In genomic region chr19:17837471-17837859, GRCm38 (mm10) we compare ENCODE assay signal across 8 mouse cellular contexts. TPM values are rescaled to one million over a fixed set of nuclear protein-coding genes. Genes with fewer than 3 reads are reported as not detected.
DNase-seq lines count a peak whose midpoint lies in the region; ATAC-seq and TF ChIP-seq lines count a peak whose summit lies in the region.

TSS of gene Pcsk5 (minus strand) at chr19:17837632.

- peak; percentile 29; the same call in 1 of the 2 replicates for TF ChIP-seq CTCF in layer of hippocampus, adult 2 months (conservative IDR thresholded peaks at IDR 0.05)

- DNase-seq in Muller cell, postnatal 12 days (ENCODE audit: inconsistent ontology term), result peak; percentile 93
- peak; percentile 85 for DNase-seq in cerebellum, postnatal 14 days
- DNase-seq in frontal cortex, postnatal 14 days (ENCODE audit: low spot score in 2 of 2), result peak; percentile 43 to 69
- DNase-seq in layer of hippocampus, adult 2 months (ENCODE audit: low spot score in 2 of 2), result peak; percentile 85 to 89
- DNase-seq in ovary, postnatal 36 days (ENCODE audit: low spot score), result peak; percentile 91
- DNase-seq in urinary bladder, postnatal 25 days (ENCODE audit: low spot score), result peak; percentile 68

- peak within 1 kb of the TSS; percentile 65 for H3K4me3 ChIP-seq in layer of hippocampus, adult 2 months
- peak within 1 kb of the TSS; percentile 62 for H3K4me3 ChIP-seq in liver, embryonic 16.5 days (ENCODE audit: low read depth, low read length)

- H3K36me3 ChIP-seq in liver, embryonic 16.5 days (ENCODE audit: control insufficient read depth, insufficient read depth), result no peaks in the 10 kb centered on the region

- H3K9ac ChIP-seq in liver, embryonic 16.5 days (ENCODE audit: low read depth, low read length), result peak within 1 kb of the TSS; percentile 58

- peak within 1 kb of the TSS; percentile 84 for H3K27ac ChIP-seq in layer of hippocampus, adult 2 months
- H3K27ac ChIP-seq in liver, embryonic 16.5 days (ENCODE audit: low read length), result no peak within 1 kb of the TSS

- peak within 1 kb of the TSS; percentile 55 for H3K4me2 ChIP-seq in liver, embryonic 16.5 days (ENCODE audit: low read depth, low read length)

- H3K9me3 ChIP-seq in liver, embryonic 16.5 days (replicated peaks; ENCODE audit: control insufficient read depth, low read length), result no peaks in the 10 kb centered on the region

- ATAC-seq in hematopoietic stem cell, adult 5-6 weeks (replicated peaks in 1 of 2; ENCODE audit: insufficient read depth in 1 of 2, low FRiP score in 2 of 2, low TSS enrichment in 1 of 2, low read depth in 1 of 2, poor library complexity in 2 of 2, severe bottlenecking in 2 of 2), result peak; percentile 79 to 89
- ATAC-seq in liver, embryonic 16.5 days (ENCODE audit: low read depth), result peak; percentile 88

- no peaks in the 10 kb centered on the region for H3K4me1 ChIP-seq in liver, embryonic 16.5 days (ENCODE audit: control insufficient read depth, low read depth, low read length)

- peaks cover 29% of the 10 kb centered on the region for H3K27me3 ChIP-seq in liver, embryonic 16.5 days (ENCODE audit: control insufficient read depth, insufficient read depth, low read depth, low read length)

- WGBS in liver, embryonic 16.5 days (ENCODE audit: insufficient replicate concordance), result 1% methylated on average over 36 of the region's 36 CpGs

RNA-seq across cellular contexts. Expression of gene Pcsk5, which starts in this region (rescaled TPM):
- 0.31 and 0.40 TPM in 2 replicates for total RNA-seq in hematopoietic stem cell, adult 5-6 weeks (2017)
- 10 to 100 TPM; 14.2 to 14.7 TPM for total RNA-seq in layer of hippocampus, adult 2 months (2021)
- polyA plus RNA-seq in liver, embryonic 16.5 days (2015; fragmentation: Nextera tagmentation; extraction: Ambion mirVana), result 1.5 and 2.4 TPM in 2 replicates

Comparison
In these comparisons a context has a peak if more than half of its experiments do, and no peak if none do; other contexts are left out.
1. RNA of gene Pcsk5 (total RNA-seq): 14.2 to 14.7 TPM in layer of hippocampus, adult 2 months; 0.31 to 0.40 TPM in hematopoietic stem cell, adult 5-6 weeks; every median in the first group is over 10 times any median in the second.
2. Peak in ATAC-seq in hematopoietic stem cell, adult 5-6 weeks; RNA of the gene not detected or under 1 TPM.
3. Peak in every context shown above with its lines, with median percentiles within 50 percentile points of each other: DNase-seq.